Mouse (Mus musculus) lung, embryonic 15.5 days (tissue): ENCODE results near the gene Prr22. TPM values are rescaled to one million over a fixed set of nuclear protein-coding genes. Genes with fewer than 3 reads are reported as not detected.

Experiments
- ATAC-seq: fragments of 200-750 bp; cut with Nextera tagmentation; 2 replicates; pipeline ENCODE4 v1.8.0; 2017; ENCODE audit warnings: moderate number of reproducible peaks, borderline replicate concordance; ENCODE audit not compliant: low FRiP score, low TSS enrichment; ENCODE audit errors: extremely low read depth
- H3K27ac ChIP-seq: fragments of 300-500 bp; sonication (generic); 2 replicates; pipeline ENCODE4 v1.5.1; 2015; ENCODE audit warnings: moderate library complexity, mild to moderate bottlenecking, inconsistent platforms
- H3K27me3 ChIP-seq: fragments of 300-500 bp; sonication (generic); 2 replicates; pipeline ENCODE4 v1.6.1; 2015; ENCODE audit warnings: inconsistent platforms
- H3K36me3 ChIP-seq: fragments of 300-500 bp; sonication (generic); 2 replicates; pipeline ENCODE4 v1.6.1; 2015; ENCODE audit warnings: inconsistent platforms
- H3K4me1 ChIP-seq: fragments of 300-500 bp; sonication (generic); 2 replicates; pipeline ENCODE4 v1.6.1; 2015; ENCODE audit warnings: inconsistent platforms
- H3K4me2 ChIP-seq: fragments of 300-500 bp; sonication (generic); 2 replicates; pipeline ENCODE4 v1.6.1; 2015; ENCODE audit warnings: inconsistent platforms, mild to moderate bottlenecking, moderate library complexity
- H3K4me3 ChIP-seq: fragments of 300-500 bp; sonication (generic); 2 replicates; pipeline ENCODE4 v1.5.1; 2015; ENCODE audit warnings: mild to moderate bottlenecking, inconsistent platforms
- H3K9ac ChIP-seq: fragments of 300-500 bp; sonication (generic); 2 replicates; pipeline ENCODE4 v1.6.1; 2015; ENCODE audit warnings: inconsistent platforms
- H3K9me3 ChIP-seq: fragments of 300-500 bp; sonication (generic); 2 replicates; pipeline ENCODE4 v1.6.1; 2016; ENCODE audit warnings: inconsistent platforms
- WGBS: fragments of 180-500 bp; shearing (Covaris S2); methylation state at CpG from one replicate; pipeline ENCODE4 v1.1.7; 2015; 5-methylcytosine and 5-hydroxymethylcytosine counted together
- polyA plus RNA-seq: library from polyadenylated mRNA; unstranded; fragments of >200 nt; fragmentation: Nextera tagmentation; extraction: Ambion mirVana; gene quantifications from 2 replicates; pipeline ENCODE4 v1.2.1, GENCODE M21; 2015

Prr22 gene
- polyA plus RNA-seq, 1 experiment from 2014 or later, result 1.2 TPM

GRCm38 (mm10) chr17:56762769-56763731 is 7.0 kb upstream of the Prr22 start:
- H3K27me3 ChIP-seq, result peaks cover under 1% of the 10 kb centered on the region; the same call in 1 of the 2 replicates
- 41% methylated on average over 27 of the region's 27 CpGs for WGBS
- peaks cover 55% of the 10 kb centered on the region for H3K4me1 ChIP-seq
- no peak overlapping the region for H3K4me3 ChIP-seq
- H3K9ac ChIP-seq, result no peak overlapping the region
- no peaks in the 10 kb centered on the region for H3K9me3 ChIP-seq
- H3K36me3 ChIP-seq, result peaks cover 7% of the 10 kb centered on the region
- no peak for ATAC-seq
- peak overlapping the region; percentile 89; the same call in 1 of the 2 replicates for H3K4me2 ChIP-seq
- H3K27ac ChIP-seq, result peak overlapping the region; percentile 87

- WGBS, result 70% methylated on average over 8 of the region's 8 CpGs
- Histone ChIP-seq H3K9me3 (no peaks in the 10 kb centered on the region), H3K4me1 (peaks cover 47% of the 10 kb centered on the region), H3K27me3 (no peaks in the 10 kb centered on the region), H3K27ac (peak overlapping the region; percentile 96; the same call in 1 of the 2 replicates), H3K36me3 (peaks cover 14% of the 10 kb centered on the region), H3K4me2 (peak overlapping the region; percentile 70), H3K4me3 (peak overlapping the region; percentile 74), H3K9ac (no peak overlapping the region)
- ATAC-seq, result no peak
These were observed 6.3 kb upstream of the Prr22 start for GRCm38 (mm10) chr17:56763741-56764250.

- H3K4me1 ChIP-seq, result peaks cover 41% of the 10 kb centered on the region
- no peaks in the 10 kb centered on the region for H3K27me3 ChIP-seq
- peak within 1 kb of the TSS; percentile 87 for H3K9ac ChIP-seq
- H3K9me3 ChIP-seq, result no peaks in the 10 kb centered on the region
- H3K4me3 ChIP-seq, result peak within 1 kb of the TSS; percentile 74
- H3K36me3 ChIP-seq, result peaks cover 23% of the 10 kb centered on the region
- peak within 1 kb of the TSS; percentile 96 for H3K27ac ChIP-seq
- WGBS, result under 1% methylated on average over 56 of the region's 58 CpGs
- peak within 1 kb of the TSS; percentile 70 for H3K4me2 ChIP-seq
- peak; percentile 82 for ATAC-seq
These were observed 5.3 kb upstream of the Prr22 start, which contains the start of gene Dus3l for GRCm38 (mm10) chr17:56764474-56765354. Gene Dus3l, plus strand, starts transcription at chr17:56764757.

GRCm38 (mm10) chr17:56765431-56765830 is 4.6 kb upstream of the Prr22 start:
- Histone ChIP-seq H3K4me3 (peak overlapping the region; percentile 74), H3K4me1 (peaks cover 34% of the 10 kb centered on the region), H3K4me2 (peak overlapping the region; percentile 70), H3K36me3 (peaks cover 25% of the 10 kb centered on the region), H3K27me3 (no peaks in the 10 kb centered on the region), H3K9me3 (no peaks in the 10 kb centered on the region), H3K9ac (peak overlapping the region; percentile 87), H3K27ac (no peak overlapping the region)
- no peak for ATAC-seq
- 49% methylated on average over 12 of the region's 12 CpGs for WGBS

GRCm38 (mm10) chr17:56766631-56767405 is 3.2 kb upstream of the Prr22 start:
- Histone ChIP-seq H3K27ac (no peak overlapping the region), H3K9ac (no peak overlapping the region), H3K27me3 (no peaks in the 10 kb centered on the region), H3K9me3 (no peaks in the 10 kb centered on the region), H3K4me3 (no peak overlapping the region), H3K36me3 (peaks cover 25% of the 10 kb centered on the region), H3K4me2 (no peak overlapping the region), H3K4me1 (peaks cover 25% of the 10 kb centered on the region)
- WGBS, result 94% methylated on average over 27 of the region's 27 CpGs
- no peak for ATAC-seq

GRCm38 (mm10) chr17:56767531-56768135 is 2.4 kb upstream of the Prr22 start:
- H3K9me3 ChIP-seq, result no peaks in the 10 kb centered on the region
- no peak overlapping the region for H3K27ac ChIP-seq
- H3K4me3 ChIP-seq, result no peak overlapping the region
- no peaks in the 10 kb centered on the region for H3K27me3 ChIP-seq
- WGBS, result 93% methylated on average over 29 of the region's 29 CpGs
- H3K36me3 ChIP-seq, result peaks cover 25% of the 10 kb centered on the region
- H3K9ac ChIP-seq, result no peak overlapping the region
- no peak overlapping the region for H3K4me2 ChIP-seq
- no peak for ATAC-seq
- peaks cover 18% of the 10 kb centered on the region for H3K4me1 ChIP-seq

GRCm38 (mm10) chr17:56768941-56769340 is 1.1 kb upstream of the Prr22 start:
- peaks cover 25% of the 10 kb centered on the region for H3K36me3 ChIP-seq
- WGBS, result 91% methylated on average over 11 of the region's 11 CpGs
- H3K4me1 ChIP-seq, result peaks cover 9% of the 10 kb centered on the region
- no peak overlapping the region for H3K27ac ChIP-seq
- H3K9ac ChIP-seq, result no peak overlapping the region
- H3K4me2 ChIP-seq, result no peak overlapping the region
- no peaks in the 10 kb centered on the region for H3K9me3 ChIP-seq
- ATAC-seq, result no peak
- H3K4me3 ChIP-seq, result no peak overlapping the region
- no peaks in the 10 kb centered on the region for H3K27me3 ChIP-seq

- 0 out of 2 replicates have a peak, but pooled peaks cover 7% of the 10 kb centered on the region for H3K36me3 ChIP-seq
- H3K4me1 ChIP-seq, result no peaks in the 10 kb centered on the region
- no peak for ATAC-seq
- H3K9me3 ChIP-seq, result no peaks in the 10 kb centered on the region
- H3K27me3 ChIP-seq, result no peaks in the 10 kb centered on the region
- H3K4me2 ChIP-seq, result no peak overlapping the region
- no peak overlapping the region for H3K27ac ChIP-seq
- H3K4me3 ChIP-seq, result no peak overlapping the region
- H3K9ac ChIP-seq, result no peak overlapping the region
- 89% methylated on average over 11 of the region's 11 CpGs for WGBS
These were observed 7.5 kb downstream of the Prr22 start for GRCm38 (mm10) chr17:56777568-56777967.

- no peak overlapping the region for H3K9ac ChIP-seq
- no peak overlapping the region for H3K4me2 ChIP-seq
- no peaks in the 10 kb centered on the region for H3K4me1 ChIP-seq
- no peaks in the 10 kb centered on the region for H3K9me3 ChIP-seq
- H3K4me3 ChIP-seq, result no peak overlapping the region
- no peaks in the 10 kb centered on the region for H3K27me3 ChIP-seq
- ATAC-seq, result no peak
- no peak overlapping the region for H3K27ac ChIP-seq
- 0 out of 2 replicates have a peak, but pooled peaks cover 7% of the 10 kb centered on the region for H3K36me3 ChIP-seq
- WGBS, result 40% methylated on average over 3 of the region's 3 CpGs
These were observed 8.8 kb downstream of the Prr22 start for GRCm38 (mm10) chr17:56778779-56779362.

- H3K36me3 ChIP-seq, result 0 out of 2 replicates have a peak, but pooled peaks cover 7% of the 10 kb centered on the region
- H3K4me3 ChIP-seq, result no peak overlapping the region
- H3K27ac ChIP-seq, result no peak overlapping the region
- H3K9me3 ChIP-seq, result no peaks in the 10 kb centered on the region
- ATAC-seq, result no peak
- no peaks in the 10 kb centered on the region for H3K27me3 ChIP-seq
- no peak overlapping the region for H3K4me2 ChIP-seq
- WGBS, result 69% methylated on average over 13 of the region's 13 CpGs
- no peak overlapping the region for H3K9ac ChIP-seq
- H3K4me1 ChIP-seq, result no peaks in the 10 kb centered on the region
These were observed 10.4 kb downstream of the Prr22 start for GRCm38 (mm10) chr17:56780291-56780978.
